Mouse (Mus musculus): ENCODE data around the gene Cldn34c1. TPM values are rescaled to one million over a fixed set of nuclear protein-coding genes. Genes with fewer than 3 reads are reported as not detected.
A peak's percentile ranks its signal among the peaks of the same experiment; 100 is the strongest.
"Not testable (repeated sequence)": the region's sequence is repeated elsewhere in the genome, so short reads cannot be mapped to it uniquely, and the experiment has no call there.

The Cldn34c1 gene
- 6.2 and 18.3 TPM in 2 replicates for total RNA-seq (2014; fragmentation: Nextera tagmentation)
- total RNA-seq (2017), result 0.57 and 2.4 TPM in 2 replicates

GRCm38 (mm10) chrX:123103291-123104260, at the start of gene Cldn34c1:
TSS of gene Cldn34c1 (plus strand) at chrX:123103495.
- ATAC-seq (replicated peaks; ENCODE audit: poor library complexity, severe bottlenecking), result peak; percentile 100

- no peak for ATAC-seq (replicated peaks; ENCODE audit: poor library complexity, severe bottlenecking)
Measured at GRCm38 (mm10) chrX:123087441-123087840, 15.9 kb upstream of the Cldn34c1 start.

GRCm38 (mm10) chrX:123102806-123103205, 489 bp upstream of the Cldn34c1 start:
- ATAC-seq (replicated peaks; ENCODE audit: poor library complexity, severe bottlenecking), result not testable (repeated sequence)

GRCm38 (mm10) chrX:123104692-123105091, 1.4 kb downstream of the Cldn34c1 start:
- not testable (repeated sequence) for ATAC-seq (replicated peaks; ENCODE audit: poor library complexity, severe bottlenecking)

GRCm38 (mm10) chrX:123222381-123222780, 119.1 kb downstream of the Cldn34c1 start, which contains the start of gene Srsx:
TSS of gene Srsx (minus strand) at chrX:123222481.
- ATAC-seq (replicated peaks; ENCODE audit: poor library complexity, severe bottlenecking), result not testable (repeated sequence)

Other genes starting within 250 kb of the Cldn34c1 start
- not detected in 2 replicates for gene Gm17521, start 73.8 kb upstream of the Cldn34c1 start, total RNA-seq (2014; fragmentation: Nextera tagmentation)
- not detected in 2 replicates for gene Gm17521, start 73.8 kb upstream of the Cldn34c1 start, total RNA-seq (2017)
- gene Srsx, start 119.0 kb downstream of the Cldn34c1 start, total RNA-seq (2014; fragmentation: Nextera tagmentation), result not detected in 2 replicates
- not detected in 2 replicates for gene Srsx, start 119.0 kb downstream of the Cldn34c1 start, total RNA-seq (2017)
- not detected in 2 replicates for gene Gm17577, start 143.4 kb downstream of the Cldn34c1 start, total RNA-seq (2014; fragmentation: Nextera tagmentation)
- not detected in 2 replicates for gene Gm17577, start 143.4 kb downstream of the Cldn34c1 start, total RNA-seq (2017)